Mouse (Mus musculus) ES-Bruce4 (cell line): ENCODE measurements around the gene Tfap2c. TPM values are rescaled to one million over a fixed set of nuclear protein-coding genes. Genes with fewer than 3 reads are reported as not detected.

Experiments used
- H3K27ac ChIP-seq: 2 replicates; pipeline ENCODE4 v1.5.1; 2012; ENCODE audit warnings: low read length, inconsistent platforms; ENCODE audit not compliant: insufficient read depth
- H3K27me3 ChIP-seq: 2 replicates; pipeline ENCODE4 v1.6.1; 2012; ENCODE audit warnings: mild to moderate bottlenecking, low read length, inconsistent platforms; ENCODE audit not compliant: control insufficient read depth, poor library complexity, insufficient read depth, severe bottlenecking
- H3K36me3 ChIP-seq: 2 replicates; pipeline ENCODE4 v1.6.1; 2012; ENCODE audit warnings: inconsistent platforms, mild to moderate bottlenecking, low read length, moderate library complexity; ENCODE audit not compliant: control insufficient read depth, poor library complexity, insufficient read depth, severe bottlenecking
- H3K4me1 ChIP-seq: one replicate; pipeline ENCODE4 v1.8.1; 2011; ENCODE audit warnings: low read length; ENCODE audit not compliant: control insufficient read depth, insufficient read depth
- H3K4me3 ChIP-seq: 2 replicates; pipeline ENCODE4 v1.5.1; 2011; ENCODE audit warnings: low read depth, mild to moderate bottlenecking, low read length
- H3K9ac ChIP-seq: 2 replicates; pipeline ENCODE4 v1.6.1; 2012; ENCODE audit warnings: low read depth, mild to moderate bottlenecking, inconsistent platforms; ENCODE audit not compliant: poor library complexity, severe bottlenecking
- H3K9me3 ChIP-seq: replicated peaks from 2 replicates; pipeline ENCODE4 v1.6.1; 2012; ENCODE audit warnings: mild to moderate bottlenecking, low read length, inconsistent platforms; ENCODE audit not compliant: control insufficient read depth, poor library complexity, insufficient read depth, severe bottlenecking
- CTCF ChIP-seq: IDR thresholded peaks from one replicate; pipeline ENCODE4 v1.8.1; 2011; ENCODE audit warnings: low read depth, low read length
- EP300 ChIP-seq: IDR thresholded peaks from 2 replicates; pipeline ENCODE4 v1.6.1; 2011; ENCODE audit warnings: low read depth, low read length; ENCODE audit not compliant: insufficient read depth
- POLR2A ChIP-seq: IDR thresholded peaks from one replicate; pipeline ENCODE4 v1.8.1; 2011; ENCODE audit warnings: low read length; ENCODE audit not compliant: insufficient read depth
- polyA plus RNA-seq: library from polyadenylated mRNA; stranded (reverse); fragments of >200 nt; gene quantifications from 2 replicates; pipeline ENCODE4 v1.2.4, GENCODE M21; 2011; ENCODE audit warnings: low read depth; ENCODE audit not compliant: missing spikeins, insufficient read depth, insufficient read length

Gene Tfap2c
- polyA plus RNA-seq, 1 experiment = 107 TPM

- Histone ChIP-seq H3K4me1 (peaks cover 8% of the 10 kb centered on the region), H3K27ac (peak overlapping the region; percentile 75), H3K9me3 (no peaks in the 10 kb centered on the region), H3K36me3 (no peaks in the 10 kb centered on the region), H3K27me3 (no peaks in the 10 kb centered on the region), H3K9ac (no peak overlapping the region; the same call in 1 of the 2 replicates), H3K4me3 (peak overlapping the region; percentile 14; the same call in 1 of the 2 replicates)
- TF ChIP-seq POLR2A = no peak
- TF ChIP-seq EP300 = peak; percentile 94
- no peak for TF ChIP-seq CTCF
Observed at GRCm38 (mm10) chr2:172577196-172577766, 27.9 kb downstream of the Tfap2c start.

- TF ChIP-seq CTCF (no peak), EP300 (no peak), POLR2A (no peak)
- H3K36me3 ChIP-seq = no peaks in the 10 kb centered on the region
- no peak overlapping the region for H3K4me3 ChIP-seq
- H3K27me3 ChIP-seq = no peaks in the 10 kb centered on the region
- peaks cover 10% of the 10 kb centered on the region for H3K4me1 ChIP-seq
- no peak overlapping the region for H3K9ac ChIP-seq
- H3K9me3 ChIP-seq = no peaks in the 10 kb centered on the region
- no peak overlapping the region for H3K27ac ChIP-seq
Observed at GRCm38 (mm10) chr2:172579221-172579620, 29.8 kb downstream of the Tfap2c start.

GRCm38 (mm10) chr2:172580536-172581265, 31.3 kb downstream of the Tfap2c start:
- peaks cover 15% of the 10 kb centered on the region for H3K4me1 ChIP-seq
- H3K36me3 ChIP-seq = no peaks in the 10 kb centered on the region
- TF ChIP-seq EP300 (no peak), CTCF (no peak), POLR2A (no peak)
- H3K4me3 ChIP-seq = no peak overlapping the region
- H3K9ac ChIP-seq = no peak overlapping the region
- H3K27ac ChIP-seq = no peak overlapping the region
- H3K27me3 ChIP-seq = no peaks in the 10 kb centered on the region
- no peaks in the 10 kb centered on the region for H3K9me3 ChIP-seq

GRCm38 (mm10) chr2:172583312-172583711, 33.9 kb downstream of the Tfap2c start:
- no peak for TF ChIP-seq CTCF
- TF ChIP-seq POLR2A = no peak
- TF ChIP-seq EP300 = no peak
- H3K36me3 ChIP-seq = no peaks in the 10 kb centered on the region

GRCm38 (mm10) chr2:172585329-172585728, 35.9 kb downstream of the Tfap2c start:
- no peak overlapping the region for H3K9ac ChIP-seq
- TF ChIP-seq POLR2A = no peak
- TF ChIP-seq CTCF = no peak
- no peak for TF ChIP-seq EP300
- H3K9me3 ChIP-seq = no peaks in the 10 kb centered on the region
- H3K27me3 ChIP-seq = no peaks in the 10 kb centered on the region
- peaks cover 7% of the 10 kb centered on the region for H3K4me1 ChIP-seq
- H3K27ac ChIP-seq = no peak overlapping the region
- no peaks in the 10 kb centered on the region for H3K36me3 ChIP-seq
- no peak overlapping the region for H3K4me3 ChIP-seq

More at GRCm38 (mm10) chr2:172583312-172583711, 33.9 kb downstream of the Tfap2c start:
- Histone ChIP-seq H3K9me3 (no peaks in the 10 kb centered on the region), H3K4me3 (no peak overlapping the region), H3K27me3 (no peaks in the 10 kb centered on the region), H3K4me1 (peaks cover 8% of the 10 kb centered on the region), H3K9ac (no peak overlapping the region), H3K27ac (no peak overlapping the region)

GRCm38 (mm10) chr2:172589048-172589447, 39.7 kb downstream of the Tfap2c start:
- no peaks in the 10 kb centered on the region for H3K36me3 ChIP-seq
- H3K9me3 ChIP-seq = no peaks in the 10 kb centered on the region
- no peak overlapping the region for H3K4me3 ChIP-seq
- peaks cover 8% of the 10 kb centered on the region for H3K4me1 ChIP-seq
- no peak for TF ChIP-seq EP300
- TF ChIP-seq POLR2A = no peak
- TF ChIP-seq CTCF = no peak
- H3K27me3 ChIP-seq = no peaks in the 10 kb centered on the region
- H3K9ac ChIP-seq = no peak overlapping the region
- H3K27ac ChIP-seq = no peak overlapping the region
